Comparison of ENCODE assay signal across 13 mouse cellular contexts in genomic region chr6:29087921-29088709, GRCm38 (mm10). TPM values are rescaled to one million over a fixed set of nuclear protein-coding genes. Genes with fewer than 3 reads are reported as not detected.
DNase-seq lines count a peak whose midpoint lies in the region; ATAC-seq and TF ChIP-seq lines count a peak whose summit lies in the region.
"Had no signal": no experiment of that assay in that cellular context is flagged by ENCODE, and none has a peak within 500 bp of the region (broad histone marks: within the 10 kb centered on the region; RNA-seq: fewer than 3 reads in every experiment).

No protein-coding gene starts in this region.

- H3K9ac ChIP-seq in heart, embryonic 12.5 days: no peak overlapping the region
- H3K9ac ChIP-seq in CH12.LX (ENCODE audit: insufficient read depth, low read depth): peak overlapping the region; percentile 49; the same call in 1 of the 2 replicates
- H3K9ac ChIP-seq: forebrain, embryonic 13.5 days; hindbrain, embryonic 15.5 days; liver, embryonic 15.5 days had no signal

- in situ Hi-C loops in CH12.LX (cut with MboI; ENCODE audit: low pct_ligation_motif_present, low pct_unique_long_range_greater_than_20kb, low sequenced_read_pairs): no loop called here

- no peaks in the 10 kb centered on the region for H3K79me2 ChIP-seq in CH12.LX (replicated peaks; ENCODE audit: control insufficient read depth, extremely low read depth, insufficient read depth, poor library complexity, severe bottlenecking)

- TF ChIP-seq EP300 in CH12.LX (IDR thresholded peaks at IDR 0.05; ENCODE audit: low read length): no peak

- no peaks in the 10 kb centered on the region for H3K36me3 ChIP-seq in heart, embryonic 12.5 days
- H3K36me3 ChIP-seq in CH12.LX (replicated peaks in 1 of 2; ENCODE audit: control insufficient read depth in 1 of 2, insufficient read depth in 1 of 2, low read length in 1 of 2): no peaks in the 10 kb centered on the region
- H3K36me3 ChIP-seq: hindbrain, embryonic 15.5 days; liver, embryonic 15.5 days had no signal

- no peak for TF ChIP-seq POLR2A in CH12.LX (IDR thresholded peaks at IDR 0.05; ENCODE audit: low read depth, low read length)

- dilution Hi-C loops in CH12.LX (cut with MboI; ENCODE audit: extremely low pct_ligation_motif_present, extremely low pct_unique_long_range_greater_than_20kb, low sequenced_read_pairs): no loop called here

- no peak overlapping the region for H3K4me2 ChIP-seq in heart, embryonic 12.5 days
- no peak overlapping the region for H3K4me2 ChIP-seq in CH12.LX (ENCODE audit: insufficient read depth, low read depth, poor library complexity, severe bottlenecking)
- H3K4me2 ChIP-seq: forebrain, embryonic 13.5 days; hindbrain, embryonic 15.5 days; liver, embryonic 15.5 days had no signal

- H3K27ac ChIP-seq in heart, embryonic 12.5 days (ENCODE audit: poor library complexity, severe bottlenecking): no peak overlapping the region
- no peak overlapping the region for H3K27ac ChIP-seq in CH12.LX (ENCODE audit: insufficient read depth, low read depth)
- H3K27ac ChIP-seq in left cerebral cortex, adult 2 months: no peak overlapping the region
- H3K27ac ChIP-seq: forebrain, embryonic 13.5 days; hindbrain, embryonic 15.5 days; liver, embryonic 15.5 days had no signal

- no peak for ATAC-seq in heart, embryonic 12.5 days (ENCODE audit: insufficient number of reproducible peaks, low FRiP score)
- ATAC-seq: forebrain, embryonic 13.5 days had no signal

- no peaks in the 10 kb centered on the region for H3K27me3 ChIP-seq in heart, embryonic 12.5 days (replicated peaks)
- H3K27me3 ChIP-seq in CH12.LX (replicated peaks): peaks cover 22% of the 10 kb centered on the region
- H3K27me3 ChIP-seq: forebrain, embryonic 13.5 days; hindbrain, embryonic 15.5 days; liver, embryonic 15.5 days had no signal

- DNase-seq in heart, adult 18-20 months: peak; percentile 76 to 93
- peak; percentile 12 for DNase-seq in CH12.LX (ENCODE audit: extremely low read depth)
- peak; percentile 74 for DNase-seq in gastrocnemius, postnatal 25 days
- DNase-seq in kidney, postnatal 25 days: peak; percentile 8 to 53
- no peak for DNase-seq in retina, postnatal 1 day
- DNase-seq in right cerebral cortex, postnatal 25 days: no peak
- DNase-seq in left cerebral cortex, adult 2 months (ENCODE audit: extremely low spot score in 1 of 2, low spot score in 2 of 2): no peak
- DNase-seq: thymus, adult 2 months had no signal

- no peak overlapping the region for H3K4me3 ChIP-seq in heart, embryonic 12.5 days
- H3K4me3 ChIP-seq in CH12.LX (replicated peaks in 1 of 3; ENCODE audit: low read depth in 2 of 3, low read length in 2 of 3, poor library complexity in 1 of 3): no peak overlapping the region
- no peak overlapping the region for H3K4me3 ChIP-seq in left cerebral cortex, adult 2 months
- H3K4me3 ChIP-seq: forebrain, embryonic 13.5 days; hindbrain, embryonic 15.5 days; liver, embryonic 15.5 days had no signal

- H3K4me1 ChIP-seq in heart, embryonic 12.5 days (replicated peaks): no peaks in the 10 kb centered on the region
- peaks cover 9 to 11% of the 10 kb centered on the region in 2 experiments for H3K4me1 ChIP-seq in CH12.LX (ENCODE audit: control insufficient read depth in 1 of 2, insufficient read depth in 2 of 2)
- H3K4me1 ChIP-seq: forebrain, embryonic 13.5 days; hindbrain, embryonic 15.5 days; liver, embryonic 15.5 days had no signal

- intact Hi-C loops in left cerebral cortex, adult 2 months (cut with DNase I): no loop called here

- TF ChIP-seq CTCF in CH12.LX (conservative IDR thresholded peaks at IDR 0.05 in 1 of 2, IDR thresholded peaks at IDR 0.05 in 1 of 2; ENCODE audit: low read depth in 2 of 2, low read length in 2 of 2): no peak
- TF ChIP-seq CTCF in left cerebral cortex, adult 2 months (IDR thresholded peaks at IDR 0.05): no peak

- no peak for TF ChIP-seq RAD21 in CH12.LX (IDR thresholded peaks at IDR 0.05; ENCODE audit: low read depth, low read length)

- H3K9me3 ChIP-seq in heart, embryonic 12.5 days (replicated peaks): peaks cover 13% of the 10 kb centered on the region
- no peaks in the 10 kb centered on the region for H3K9me3 ChIP-seq in CH12.LX (replicated peaks; ENCODE audit: low read length)
- H3K9me3 ChIP-seq: liver, embryonic 15.5 days had no signal

- WGBS in heart, embryonic 12.5 days: 56% methylated on average over 7 of the region's 7 CpGs

TF ChIP-seq in CH12.LX, 34 proteins besides CTCF, POLR2A, EP300 and RAD21:
- TF ChIP-seq ZC3H11A (IDR thresholded peaks at IDR 0.05; ENCODE audit: low read depth, low read length) (no peak), ZNF384 (IDR thresholded peaks at IDR 0.05; ENCODE audit: low read depth, low read length) (no peak), ZMIZ1 (IDR thresholded peaks at IDR 0.05; ENCODE audit: low read depth, low read length) (no peak), ELF1 (IDR thresholded peaks at IDR 0.05; ENCODE audit: low read depth, low read length) (no peak), E2F4 (IDR thresholded peaks at IDR 0.05; ENCODE audit: insufficient replicate concordance, low read depth, low read length) (no peak), SMC3 (IDR thresholded peaks at IDR 0.05; ENCODE audit: low read depth, low read length) (no peak), NELFE (IDR thresholded peaks at IDR 0.05; ENCODE audit: low read depth, low read length) (no peak), GABPA (IDR thresholded peaks at IDR 0.05; ENCODE audit: insufficient replicate concordance, low read depth, low read length) (no peak), MEF2A (IDR thresholded peaks at IDR 0.05; ENCODE audit: borderline replicate concordance, low read depth, low read length) (no peak), TBP (conservative IDR thresholded peaks at IDR 0.05; ENCODE audit: low read depth, low read length) (no peak), UBTF (IDR thresholded peaks at IDR 0.05; ENCODE audit: low read depth, low read length) (no peak)
TF ChIP-seq in CH12.LX: peak in this region for 0.

RNA-seq across cellular contexts. Expression of gene Lep, which starts 28.1 kb away (rescaled TPM):
- under 1 TPM; 0.10 to 0.97 TPM for total RNA-seq in heart, adult 18-20 months (2021)
- not detected in 2 replicates for polyA plus RNA-seq in heart, embryonic 12.5 days (2016; fragmentation: Nextera tagmentation; extraction: Ambion mirVana)
- total RNA-seq in CH12.LX (2012; rRNA removed) (not detected in 2 replicates), CH12.LX (2014; rRNA removed) (not detected in 2 replicates)
- polyA plus RNA-seq in CH12.LX (2012; ENCODE audit: insufficient read length, low read depth): not detected in 2 replicates
- 10 to 100 TPM in 1 of 2 experiments, under 1 TPM in 1; 0.26 to 16.0 TPM for total RNA-seq in gastrocnemius, postnatal 25 days (2021)
- not detected for total RNA-seq in left cerebral cortex, adult 2 months (2021)
- total RNA-seq: common myeloid progenitor, adult 5-6 weeks had no signal
- polyA plus RNA-seq: forebrain, embryonic 13.5 days; hindbrain, embryonic 15.5 days; liver, embryonic 15.5 days had no signal

Comparison
In these comparisons a context has a peak if more than half of its experiments do, and no peak if none do; other contexts are left out.
1. DNase-seq: peak in heart, adult 18-20 months (2 of 2), CH12.LX (single experiment), gastrocnemius, postnatal 25 days (single experiment) and kidney, postnatal 25 days (2 of 2); none in retina, postnatal 1 day (single experiment), right cerebral cortex, postnatal 25 days (single experiment) and left cerebral cortex, adult 2 months (0 of 2).